Mouse (Mus musculus): ENCODE measurements around the gene Gm49395.

The Gm49395 gene

GRCm38 (mm10) chr13:115072386-115072785 is 29.3 kb downstream of the Gm49395 start:
- in situ Hi-C loops (cut with MboI; ENCODE audit: low pct_unique_long_range_greater_than_20kb in 1 of 2, low sequenced_read_pairs in 2 of 2, unreplicated experiment in 1 of 2): no loop called here

DNA sequence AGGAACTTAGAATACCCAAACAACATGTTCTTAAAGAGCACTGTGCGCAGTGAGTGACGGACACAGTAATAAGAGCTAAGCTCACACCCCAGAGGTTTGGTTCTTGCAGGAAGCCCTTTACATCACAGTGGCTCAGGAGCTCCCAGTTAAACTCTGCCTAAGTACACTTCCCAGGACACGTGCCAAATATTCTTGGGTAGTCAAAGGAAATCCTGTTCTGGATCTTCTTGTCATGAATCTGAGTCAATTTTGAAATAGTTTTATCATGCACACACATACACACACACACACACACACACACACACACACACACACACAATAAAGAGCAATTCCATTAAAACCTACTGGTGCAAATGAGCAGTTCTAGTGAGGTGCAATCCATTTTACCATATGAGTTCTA is 30.3 kb downstream of the Gm49395 start:
- in situ Hi-C loops (cut with MboI; ENCODE audit: low pct_unique_long_range_greater_than_20kb in 1 of 2, low sequenced_read_pairs in 2 of 2, unreplicated experiment in 1 of 2): no loop called here

- in situ Hi-C loops (cut with MboI; ENCODE audit: low pct_unique_long_range_greater_than_20kb in 1 of 2, low sequenced_read_pairs in 2 of 2, unreplicated experiment in 1 of 2): no loop called here
These were observed 33.8 kb downstream of the Gm49395 start for GRCm38 (mm10) chr13:115067968-115068330.

- in situ Hi-C loops (cut with MboI; ENCODE audit: low pct_unique_long_range_greater_than_20kb in 1 of 2, low sequenced_read_pairs in 2 of 2, unreplicated experiment in 1 of 2): no loop called here
These were observed 34.3 kb downstream of the Gm49395 start for GRCm38 (mm10) chr13:115067324-115067967.

DNA sequence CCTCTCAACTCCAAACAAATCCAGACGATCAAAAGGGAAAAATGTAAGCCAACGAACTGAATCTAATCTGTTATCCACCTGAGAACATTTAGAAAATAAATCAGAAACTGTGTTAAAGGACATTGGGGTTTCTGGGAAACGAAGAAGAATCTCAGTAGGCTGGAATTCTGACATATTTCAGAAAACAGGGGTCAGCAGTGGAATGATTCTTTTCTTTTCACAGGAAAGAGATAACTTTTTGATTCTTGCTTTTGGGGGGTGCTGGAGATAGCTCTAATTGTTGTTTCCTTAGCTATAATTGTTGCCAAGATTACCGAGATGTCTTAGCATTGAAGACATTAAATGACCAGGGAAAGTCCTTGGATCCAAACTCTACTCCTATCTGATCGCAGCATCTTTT is 44.2 kb downstream of the Gm49395 start:
- in situ Hi-C loops (cut with MboI; ENCODE audit: low pct_unique_long_range_greater_than_20kb in 1 of 2, low sequenced_read_pairs in 2 of 2, unreplicated experiment in 1 of 2): no loop called here

DNA sequence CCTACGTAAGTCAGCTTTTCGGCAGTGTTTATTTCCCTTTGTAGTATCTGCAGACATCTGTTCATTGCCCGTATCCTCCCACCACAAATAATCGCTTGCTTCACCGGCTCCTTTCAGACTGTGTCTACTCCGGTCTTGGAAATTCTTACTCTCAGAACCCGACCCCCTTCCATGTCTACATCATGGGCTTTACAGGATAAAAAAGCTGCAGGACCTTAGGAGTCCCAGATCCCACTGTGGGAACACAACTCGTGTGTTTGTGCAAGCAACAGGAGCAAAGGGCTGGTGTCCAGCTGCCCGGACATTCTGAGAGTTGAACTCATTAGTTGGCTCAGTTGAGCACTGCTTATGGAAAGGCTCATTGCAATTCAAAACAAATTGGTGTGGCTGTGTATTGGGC is 46.9 kb downstream of the Gm49395 start:
- in situ Hi-C loops (cut with MboI; ENCODE audit: low pct_unique_long_range_greater_than_20kb in 1 of 2, low sequenced_read_pairs in 2 of 2, unreplicated experiment in 1 of 2): no loop called here

DNA sequence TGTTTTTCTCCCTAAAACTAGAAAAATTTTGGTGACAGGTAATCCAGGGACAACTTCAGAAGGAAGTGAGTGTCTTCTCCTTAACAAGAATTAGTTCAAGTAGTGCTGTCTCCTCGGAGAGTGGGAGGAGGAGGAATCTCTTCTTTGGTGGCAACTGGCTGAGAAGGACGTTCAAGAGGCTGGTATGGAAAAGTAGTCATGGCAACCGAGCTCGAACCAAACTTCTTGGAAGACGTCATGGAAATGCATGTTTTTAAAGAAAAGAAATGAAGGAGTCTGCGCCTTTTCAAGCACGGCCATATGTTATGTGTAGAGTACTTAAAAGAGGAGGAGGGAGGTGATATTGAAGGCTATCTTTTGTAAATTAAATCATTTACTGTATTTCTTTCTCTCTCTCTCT is 49.2 kb downstream of the Gm49395 start:
- in situ Hi-C loops (cut with MboI; ENCODE audit: low pct_unique_long_range_greater_than_20kb in 1 of 2, low sequenced_read_pairs in 2 of 2, unreplicated experiment in 1 of 2): no loop called here

DNA sequence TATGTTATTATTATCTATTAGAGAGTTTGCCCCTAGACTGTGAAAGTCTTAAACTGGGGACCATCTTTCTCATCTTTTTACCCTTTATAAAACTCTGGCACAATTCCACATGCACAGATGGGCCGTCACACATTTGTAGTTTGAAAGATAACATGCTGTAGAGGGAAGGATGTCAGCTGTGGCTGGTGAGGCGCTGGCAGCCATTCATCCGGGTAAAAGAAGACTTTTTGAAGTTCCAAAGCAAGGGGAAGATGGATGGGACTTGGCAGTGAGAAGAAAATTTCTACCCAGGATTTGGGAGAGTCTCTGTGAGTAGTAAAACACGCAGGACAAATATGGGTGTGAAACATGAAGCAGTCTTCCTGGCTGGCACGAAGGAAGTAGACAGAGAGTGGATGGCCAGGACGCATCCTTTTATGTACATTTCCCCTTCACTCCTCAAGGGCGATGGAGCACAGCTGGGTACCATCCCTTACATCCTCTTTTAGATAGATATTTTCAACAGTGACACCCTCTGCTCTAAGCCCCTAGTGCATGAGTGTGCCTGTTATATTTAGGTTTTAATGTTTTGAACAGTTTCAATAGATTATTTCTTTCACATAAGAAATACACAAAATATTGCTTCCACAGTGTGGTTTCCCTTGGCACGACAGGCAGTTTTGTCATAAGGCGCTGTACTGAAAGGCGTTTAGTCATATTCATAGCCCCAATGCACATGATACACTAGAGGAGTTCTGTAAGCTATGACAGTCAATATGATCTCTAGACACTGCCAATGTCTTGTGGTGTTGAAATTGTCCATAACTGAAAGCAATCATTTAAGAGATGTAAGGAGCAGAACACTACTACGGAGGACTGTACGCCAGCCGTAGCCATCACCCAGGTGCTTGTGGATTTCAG is 50.8 kb downstream of the Gm49395 start:
- in situ Hi-C loops (cut with MboI; ENCODE audit: low pct_unique_long_range_greater_than_20kb in 1 of 2, low sequenced_read_pairs in 2 of 2, unreplicated experiment in 1 of 2): no loop called here

- in situ Hi-C loops (cut with MboI; ENCODE audit: low pct_unique_long_range_greater_than_20kb in 1 of 2, low sequenced_read_pairs in 2 of 2, unreplicated experiment in 1 of 2): no loop called here
These were observed 59.1 kb downstream of the Gm49395 start for GRCm38 (mm10) chr13:115042652-115043051.

GRCm38 (mm10) chr13:115037304-115037703 is 64.4 kb downstream of the Gm49395 start:
- in situ Hi-C loops (cut with MboI; ENCODE audit: low pct_unique_long_range_greater_than_20kb in 1 of 2, low sequenced_read_pairs in 2 of 2, unreplicated experiment in 1 of 2): no loop called here

- in situ Hi-C loops (cut with MboI; ENCODE audit: low pct_unique_long_range_greater_than_20kb in 1 of 2, low sequenced_read_pairs in 2 of 2, unreplicated experiment in 1 of 2): no loop called here
These were observed 66.3 kb downstream of the Gm49395 start for GRCm38 (mm10) chr13:115035387-115035786.

GRCm38 (mm10) chr13:115033135-115033534 is 68.6 kb downstream of the Gm49395 start:
- in situ Hi-C loops (cut with MboI; ENCODE audit: low pct_unique_long_range_greater_than_20kb in 1 of 2, low sequenced_read_pairs in 2 of 2, unreplicated experiment in 1 of 2): no loop called here

GRCm38 (mm10) chr13:115031177-115032000 is 70.3 kb downstream of the Gm49395 start:
- in situ Hi-C loops (cut with MboI; ENCODE audit: low pct_unique_long_range_greater_than_20kb in 1 of 2, low sequenced_read_pairs in 2 of 2, unreplicated experiment in 1 of 2): no loop called here

DNA sequence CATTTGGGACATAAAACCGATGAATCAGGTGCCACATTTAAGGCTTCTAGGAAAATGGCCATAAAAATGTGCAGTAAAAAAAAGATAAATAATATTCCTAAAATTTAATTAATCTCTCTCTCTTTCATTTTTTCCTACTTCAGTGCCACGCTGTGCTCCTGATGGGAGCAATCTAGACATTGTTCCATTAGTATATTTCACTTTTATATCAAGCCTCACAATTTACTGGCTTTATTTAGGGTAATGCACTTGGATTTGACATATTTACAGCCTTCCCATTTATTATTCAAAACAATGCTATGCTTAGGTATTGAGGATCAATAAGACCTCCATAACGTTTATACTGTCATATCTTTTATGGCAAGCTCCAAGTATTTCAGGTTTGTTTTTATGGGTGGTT is 76.3 kb downstream of the Gm49395 start:
- in situ Hi-C loops (cut with MboI; ENCODE audit: low pct_unique_long_range_greater_than_20kb in 1 of 2, low sequenced_read_pairs in 2 of 2, unreplicated experiment in 1 of 2): no loop called here

DNA sequence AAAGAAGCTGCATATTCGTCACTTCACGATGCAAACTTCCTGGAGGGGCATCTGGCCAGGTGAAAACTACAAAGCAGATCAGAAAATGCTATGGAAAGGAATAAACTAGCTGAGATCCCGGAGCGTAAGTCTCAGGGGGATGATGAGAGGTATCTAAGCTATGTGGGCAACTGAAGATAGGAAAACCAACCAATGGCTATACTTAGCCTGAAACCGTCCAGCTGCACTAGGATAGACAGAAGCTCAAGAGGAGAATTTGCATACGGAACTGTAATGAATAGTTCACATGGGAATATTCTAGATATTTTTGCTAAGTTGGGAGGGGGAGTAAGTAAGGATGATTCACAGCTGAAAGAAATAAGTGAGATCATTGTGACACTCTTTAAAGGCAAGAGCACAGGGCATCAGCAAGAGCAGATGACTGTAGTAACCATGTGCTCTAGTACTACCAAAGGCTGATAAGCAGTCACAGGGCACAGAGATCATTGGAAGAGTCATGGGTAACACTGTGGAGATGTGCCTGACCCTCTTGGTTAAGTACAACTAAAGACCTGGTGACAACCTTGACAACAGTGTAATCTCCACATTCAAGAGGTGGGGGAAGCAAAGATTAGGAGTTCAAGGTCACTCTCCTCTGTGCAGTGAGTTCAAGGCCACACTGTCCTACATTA is 79.5 kb downstream of the Gm49395 start:
- in situ Hi-C loops (cut with MboI; ENCODE audit: low pct_unique_long_range_greater_than_20kb in 1 of 2, low sequenced_read_pairs in 2 of 2, unreplicated experiment in 1 of 2): no loop called here

GRCm38 (mm10) chr13:115021411-115021810 is 80.3 kb downstream of the Gm49395 start:
- in situ Hi-C loops (cut with MboI; ENCODE audit: low pct_unique_long_range_greater_than_20kb in 1 of 2, low sequenced_read_pairs in 2 of 2, unreplicated experiment in 1 of 2): no loop called here

DNA sequence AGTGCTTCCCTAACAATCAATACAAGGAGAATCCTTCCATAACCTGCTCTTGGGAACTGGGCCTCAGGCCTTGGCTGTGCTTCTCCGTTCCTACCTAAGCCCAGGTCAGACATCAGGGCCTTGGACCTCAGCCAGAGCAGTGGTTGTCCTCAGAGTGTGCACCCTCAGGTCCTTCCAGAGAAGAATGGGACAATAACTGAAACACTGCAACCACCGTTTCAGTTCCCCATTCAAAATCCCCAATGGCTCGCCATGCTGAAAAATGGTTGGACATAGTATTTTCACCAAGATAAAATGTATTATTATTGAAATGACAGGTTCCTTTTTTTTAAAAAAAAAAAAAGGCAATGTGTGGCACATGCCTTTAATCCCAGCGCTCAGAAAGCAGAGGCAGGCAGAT is 81.0 kb downstream of the Gm49395 start:
- in situ Hi-C loops (cut with MboI; ENCODE audit: low pct_unique_long_range_greater_than_20kb in 1 of 2, low sequenced_read_pairs in 2 of 2, unreplicated experiment in 1 of 2): no loop called here

GRCm38 (mm10) chr13:115017545-115017944 is 84.2 kb downstream of the Gm49395 start:
- in situ Hi-C loops (cut with MboI; ENCODE audit: low pct_unique_long_range_greater_than_20kb in 1 of 2, low sequenced_read_pairs in 2 of 2, unreplicated experiment in 1 of 2): no loop called here

- in situ Hi-C loops (cut with MboI; ENCODE audit: low pct_unique_long_range_greater_than_20kb in 1 of 2, low sequenced_read_pairs in 2 of 2, unreplicated experiment in 1 of 2): no loop called here
These were observed 90.2 kb downstream of the Gm49395 start for GRCm38 (mm10) chr13:115011547-115011946.
